Mouse (Mus musculus) T-helper 2 cell (primary cell): Measurements from ENCODE around the gene Dnajc3.
"Not testable (repeated sequence)": the region's sequence is repeated elsewhere in the genome, so short reads cannot be mapped to it uniquely, and the experiment has no call there.

Experiments used
- in situ Hi-C: fragments of 300-600 bp; cut with MboI, MseI; formaldehyde crosslinking; loops from one replicate; pipeline ENCODE4 v1.15.1; 2025; ENCODE audit warnings: high pct_unique_total_duplicates

Dnajc3 gene

GRCm38 (mm10) chr14:118980358-118980757, 42.6 kb downstream of the Dnajc3 start:
- in situ Hi-C loops, result no loop called here

DNA sequence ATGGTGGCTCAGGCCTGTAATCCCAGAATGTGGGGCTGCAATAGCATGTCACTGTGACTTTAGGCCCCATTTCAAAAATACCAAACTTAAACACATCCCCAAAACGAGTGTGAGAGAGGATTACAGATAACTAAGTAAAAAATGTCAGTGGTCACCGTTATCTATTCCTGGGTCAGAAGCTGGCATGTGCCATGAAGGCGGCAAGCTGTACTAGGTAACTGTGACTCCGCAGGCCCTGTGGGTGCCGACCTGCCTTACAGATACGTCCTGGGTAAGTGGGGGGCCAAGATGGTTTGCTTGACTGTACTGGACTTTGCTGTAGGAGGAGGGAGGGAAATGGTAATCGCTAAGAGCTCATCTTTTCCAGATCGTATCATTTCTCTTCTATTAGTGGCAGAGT, 43.1 kb downstream of the Dnajc3 start:
- in situ Hi-C loops, result no loop called here

GRCm38 (mm10) chr14:118981711-118982428, 44.1 kb downstream of the Dnajc3 start:
- in situ Hi-C loops, result not testable (repeated sequence)

DNA sequence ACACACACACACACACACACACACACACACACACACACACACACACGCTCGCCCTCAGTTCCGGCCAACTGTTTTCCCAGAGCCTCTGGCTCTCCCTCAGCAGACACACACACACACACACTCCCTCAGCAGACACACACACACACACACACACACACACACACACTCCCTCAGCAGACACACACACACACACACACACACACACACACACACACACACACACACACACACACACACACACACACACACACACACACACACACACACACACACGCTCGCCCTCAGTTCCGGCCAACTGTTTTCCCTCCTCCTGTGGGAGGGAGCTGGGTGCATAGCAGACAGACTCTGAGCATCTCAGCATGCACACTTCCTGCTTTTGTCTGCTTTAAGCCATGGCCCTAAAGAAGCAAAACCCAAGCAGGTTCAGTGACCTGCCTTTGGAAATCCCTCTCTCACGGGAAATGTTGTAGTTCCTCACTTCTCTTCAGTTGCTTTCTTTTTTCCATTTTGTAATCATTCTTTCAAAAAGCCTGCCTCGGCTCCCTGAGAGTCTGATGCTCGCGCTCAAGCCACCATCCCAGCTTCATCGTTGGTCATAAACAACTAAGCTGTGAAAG, 44.8 kb downstream of the Dnajc3 start:
- in situ Hi-C loops, result not testable (repeated sequence)

DNA sequence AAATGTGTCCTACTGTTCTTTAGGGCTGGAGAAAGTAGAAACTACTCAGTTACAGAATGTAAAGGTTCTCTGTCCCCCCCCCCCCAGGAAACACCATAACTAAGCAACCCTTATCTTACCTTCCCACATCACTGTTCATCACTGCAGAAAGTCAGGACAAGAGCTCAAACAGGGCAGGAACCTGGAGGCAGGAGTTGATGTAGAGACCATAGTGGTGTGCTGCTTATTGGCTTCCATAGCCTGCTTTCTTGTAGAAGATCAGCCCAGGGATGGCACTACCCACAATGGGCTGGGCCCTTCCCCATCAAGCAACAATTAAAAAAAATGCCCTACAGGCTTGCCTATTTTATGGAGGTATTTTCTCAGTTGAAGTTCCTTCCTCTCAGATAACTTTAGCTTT, 45.6 kb downstream of the Dnajc3 start:
- in situ Hi-C loops, result no loop called here

- in situ Hi-C loops, result no loop called here
These were observed 46.4 kb downstream of the Dnajc3 start for GRCm38 (mm10) chr14:118984161-118984560.

DNA sequence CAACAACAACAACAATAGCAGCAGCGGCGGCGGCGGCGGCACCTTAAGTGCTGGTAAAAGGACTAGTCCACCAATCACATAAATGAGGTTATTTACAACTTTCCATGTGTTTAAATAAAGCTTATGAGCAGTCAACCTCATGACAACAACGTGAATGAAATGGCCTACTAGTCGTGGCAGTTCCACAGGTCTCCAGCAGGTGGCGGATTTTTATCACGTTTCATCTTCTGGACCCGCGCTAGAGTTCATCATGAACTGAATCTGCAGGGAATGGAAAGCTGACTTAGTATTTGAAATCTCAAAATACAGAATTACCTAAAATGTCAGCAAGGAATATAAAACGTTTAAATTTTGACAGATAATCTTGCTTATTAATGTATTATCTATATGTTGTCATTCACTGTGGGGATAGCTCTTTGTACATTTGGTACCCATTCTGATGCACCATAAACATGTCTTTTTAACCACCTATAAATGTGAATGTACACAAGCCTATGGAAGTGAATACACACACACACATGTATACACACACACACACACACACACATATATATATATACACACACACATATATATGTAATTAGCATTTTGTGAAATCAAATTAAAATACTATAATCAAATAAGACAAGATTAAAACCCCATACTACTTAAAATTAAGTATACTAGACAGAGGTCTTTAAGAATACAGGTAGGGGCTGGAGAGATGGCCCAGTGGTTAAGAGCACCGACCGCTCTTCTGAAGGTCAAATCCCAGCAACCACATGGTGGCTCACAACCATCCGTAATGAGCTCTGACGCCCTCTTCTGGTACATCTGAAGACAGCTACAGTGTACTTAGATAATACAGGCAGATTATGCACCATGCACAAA, 49.1 kb downstream of the Dnajc3 start:
- in situ Hi-C loops, result no loop called here

DNA sequence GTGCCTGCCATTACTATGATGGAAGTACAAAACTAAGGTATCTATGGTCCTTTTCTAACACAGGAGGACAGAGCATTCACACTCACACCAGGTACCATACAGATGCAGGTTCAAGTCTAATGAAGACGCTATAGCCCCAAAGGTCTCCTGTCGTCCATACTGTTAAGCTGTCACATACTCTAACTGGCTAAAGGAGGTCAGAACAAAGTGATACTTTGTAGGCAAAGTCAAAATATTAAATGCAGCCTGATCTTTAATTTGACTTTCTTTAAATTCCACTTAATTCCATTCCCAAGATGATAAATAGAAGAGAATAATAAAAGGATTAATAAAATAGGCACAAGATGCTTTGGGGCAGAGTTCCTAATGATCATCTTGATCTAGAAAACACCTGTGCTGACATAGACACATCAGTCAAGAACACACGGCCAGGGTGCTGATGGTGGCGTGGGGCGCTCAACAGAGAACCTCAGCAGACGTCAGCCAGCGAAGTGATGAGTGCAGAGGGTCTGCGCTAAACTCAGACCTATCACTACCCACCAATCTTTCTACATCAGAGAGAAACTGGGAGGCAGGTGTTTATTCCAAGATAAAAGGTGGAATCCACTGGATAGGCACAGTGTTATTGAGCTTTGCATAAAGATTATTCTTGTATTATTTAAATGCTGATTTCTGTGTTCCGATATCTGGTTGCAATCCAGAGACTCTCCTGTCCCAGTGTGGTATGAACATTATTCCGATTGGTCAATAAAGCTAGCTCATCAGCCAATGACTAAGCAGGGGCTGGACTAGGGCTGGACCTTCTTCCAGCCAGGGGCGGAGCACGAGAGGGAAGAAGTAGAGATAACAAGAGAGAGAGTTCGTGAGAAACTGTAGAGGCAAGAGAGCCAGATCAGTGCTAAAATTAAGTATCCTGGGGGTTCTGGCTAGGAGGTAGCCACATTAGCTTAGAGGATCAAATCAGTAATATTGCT, 50.0 kb downstream of the Dnajc3 start:
- in situ Hi-C loops, result no loop called here

DNA sequence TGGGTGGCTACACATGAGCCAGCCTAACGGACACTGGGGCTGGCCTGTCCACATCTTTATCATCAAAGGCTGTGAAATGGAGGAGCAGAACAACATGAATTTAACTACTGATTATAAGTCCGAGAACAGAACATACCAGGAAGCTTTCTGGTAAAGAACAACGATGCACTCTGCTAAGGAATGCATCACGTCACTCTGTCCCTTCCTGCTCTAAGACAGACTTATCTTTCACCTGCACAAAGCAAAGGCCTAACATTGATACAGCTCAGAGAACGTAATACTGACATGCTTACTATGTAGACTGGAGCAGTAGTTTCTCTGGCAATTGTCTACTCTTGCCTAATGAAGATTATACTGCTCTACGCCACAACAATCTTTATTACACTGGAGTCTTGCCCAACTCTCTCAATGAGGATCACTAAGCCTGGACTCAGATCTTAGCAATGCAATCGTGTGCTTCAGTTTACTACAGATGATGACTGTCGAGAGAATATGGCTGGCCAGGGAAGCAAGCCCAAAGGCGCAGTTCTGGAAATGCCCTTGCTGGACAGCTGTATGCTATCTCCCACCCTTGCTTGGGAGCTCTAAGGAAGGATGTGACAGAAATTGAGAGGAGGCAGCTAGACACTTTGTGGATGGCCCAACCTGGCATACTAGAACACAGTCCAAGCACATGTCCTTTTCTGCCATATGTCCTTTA, 57.6 kb downstream of the Dnajc3 start:
- in situ Hi-C loops, result no loop called here

DNA sequence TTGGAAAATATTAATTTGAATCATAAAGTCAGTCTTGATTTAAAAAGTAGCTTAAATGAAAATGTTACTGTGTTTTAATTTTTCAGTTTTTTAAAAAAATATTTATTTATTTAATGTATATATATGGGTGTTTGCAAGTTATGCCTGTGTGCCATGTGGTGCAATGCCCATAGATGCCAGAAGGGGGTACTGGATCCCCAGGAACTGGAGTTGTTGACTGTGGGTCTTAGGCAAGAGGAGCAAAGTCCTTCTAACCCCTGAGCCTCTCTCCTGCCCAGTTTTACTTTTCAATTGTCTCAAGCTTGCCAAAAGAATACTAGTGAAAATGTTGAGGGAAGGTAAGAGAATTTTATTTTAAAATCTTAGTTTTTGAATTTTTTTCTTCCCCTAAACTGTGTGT, 65.5 kb downstream of the Dnajc3 start:
- in situ Hi-C loops, result no loop called here

DNA sequence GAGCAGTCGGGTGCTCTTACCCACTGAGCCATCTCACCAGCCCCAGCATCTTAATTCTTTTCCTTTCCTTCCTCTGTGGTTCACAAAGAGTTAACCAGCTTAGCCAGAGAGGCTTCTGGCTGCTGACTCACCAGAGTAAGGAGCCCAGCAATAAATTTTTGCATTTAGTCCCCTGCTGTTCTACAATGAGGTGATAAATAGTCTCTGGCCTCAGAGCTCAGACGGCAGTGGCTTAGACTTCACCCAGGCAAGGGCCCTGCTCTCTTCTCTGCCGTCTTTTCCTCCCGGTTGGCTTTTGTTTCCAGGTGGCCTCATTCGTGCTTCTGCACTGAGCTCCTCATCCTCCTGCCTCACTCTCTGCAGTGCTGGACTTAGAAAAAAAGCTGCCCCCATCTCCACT, 68.1 kb downstream of the Dnajc3 start:
- in situ Hi-C loops, result no loop called here

DNA sequence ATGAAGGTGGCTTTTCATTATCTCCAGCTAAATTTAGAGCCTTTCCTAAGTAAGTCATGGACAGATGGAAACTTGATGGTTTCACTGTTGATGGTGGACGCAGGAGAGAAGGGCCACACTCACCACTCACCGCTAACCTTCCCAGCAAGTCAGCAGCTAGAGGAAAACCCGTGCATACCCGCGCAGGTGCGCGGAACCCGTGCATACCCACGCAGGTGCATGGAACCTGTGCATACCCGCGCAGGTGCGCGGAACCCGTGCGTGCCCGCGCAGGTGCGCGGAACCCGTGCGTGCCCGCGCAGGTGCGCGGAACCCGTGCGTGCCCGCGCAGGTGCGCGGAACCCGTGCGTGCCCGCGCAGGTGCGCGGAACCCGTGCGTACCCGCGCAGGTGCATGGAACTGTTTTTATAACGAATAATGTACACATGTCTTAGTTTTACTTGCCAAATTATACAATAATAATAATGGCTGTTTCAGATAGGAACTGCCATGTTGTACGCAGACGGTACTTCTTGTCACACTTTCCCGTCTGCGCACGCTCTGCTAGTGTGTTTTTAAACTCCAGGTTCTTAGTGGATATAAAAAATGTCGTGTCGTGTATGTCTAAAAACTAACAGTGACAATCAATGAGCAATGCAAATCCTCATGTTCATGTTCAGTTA, 68.8 kb downstream of the Dnajc3 start:
- in situ Hi-C loops, result no loop called here

DNA sequence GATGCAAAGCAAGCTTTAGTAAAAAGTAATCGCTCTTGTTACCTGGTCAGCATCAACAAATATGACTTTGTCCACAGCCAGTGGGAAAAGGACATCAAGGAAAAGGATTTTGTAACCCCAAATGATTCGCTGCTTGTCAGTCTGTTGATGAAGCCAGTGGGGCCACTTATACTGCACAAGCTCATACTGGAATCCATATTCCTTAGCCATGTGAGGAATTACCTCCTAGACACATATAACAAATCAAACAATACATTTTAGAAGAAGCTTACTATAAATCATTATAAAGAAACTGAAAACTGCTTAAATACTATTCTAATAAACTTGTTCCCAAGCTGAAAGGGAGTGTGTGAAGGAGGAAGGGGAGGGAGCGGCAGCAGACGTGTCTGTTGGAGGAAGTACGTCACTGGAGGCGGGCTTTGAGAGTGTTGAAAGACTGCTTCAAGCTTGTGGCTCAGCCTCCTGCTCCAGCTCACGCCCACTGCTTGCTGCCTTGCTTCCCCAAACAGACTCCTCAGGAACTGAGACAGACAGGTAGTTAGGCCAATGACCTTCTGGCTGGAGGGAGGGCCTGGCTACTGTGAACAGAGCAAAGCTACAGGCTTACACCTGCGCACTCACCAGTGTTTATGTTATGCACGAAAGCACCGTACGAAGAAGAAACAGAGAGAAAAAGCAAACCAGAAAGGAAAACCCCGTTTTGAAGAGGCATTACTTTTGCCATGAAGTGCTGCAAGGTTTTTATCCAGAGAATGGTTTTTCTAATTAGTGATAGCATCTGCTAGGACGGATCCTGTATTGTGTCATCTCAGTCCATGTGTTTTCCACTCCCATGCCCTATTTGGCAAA, 69.6 kb downstream of the Dnajc3 start:
- in situ Hi-C loops, result no loop called here

- in situ Hi-C loops, result no loop called here
These were observed 70.3 kb downstream of the Dnajc3 start for GRCm38 (mm10) chr14:119008031-119008590.

- in situ Hi-C loops, result no loop called here
These were observed 71.8 kb downstream of the Dnajc3 start for GRCm38 (mm10) chr14:119009531-119009930.

DNA sequence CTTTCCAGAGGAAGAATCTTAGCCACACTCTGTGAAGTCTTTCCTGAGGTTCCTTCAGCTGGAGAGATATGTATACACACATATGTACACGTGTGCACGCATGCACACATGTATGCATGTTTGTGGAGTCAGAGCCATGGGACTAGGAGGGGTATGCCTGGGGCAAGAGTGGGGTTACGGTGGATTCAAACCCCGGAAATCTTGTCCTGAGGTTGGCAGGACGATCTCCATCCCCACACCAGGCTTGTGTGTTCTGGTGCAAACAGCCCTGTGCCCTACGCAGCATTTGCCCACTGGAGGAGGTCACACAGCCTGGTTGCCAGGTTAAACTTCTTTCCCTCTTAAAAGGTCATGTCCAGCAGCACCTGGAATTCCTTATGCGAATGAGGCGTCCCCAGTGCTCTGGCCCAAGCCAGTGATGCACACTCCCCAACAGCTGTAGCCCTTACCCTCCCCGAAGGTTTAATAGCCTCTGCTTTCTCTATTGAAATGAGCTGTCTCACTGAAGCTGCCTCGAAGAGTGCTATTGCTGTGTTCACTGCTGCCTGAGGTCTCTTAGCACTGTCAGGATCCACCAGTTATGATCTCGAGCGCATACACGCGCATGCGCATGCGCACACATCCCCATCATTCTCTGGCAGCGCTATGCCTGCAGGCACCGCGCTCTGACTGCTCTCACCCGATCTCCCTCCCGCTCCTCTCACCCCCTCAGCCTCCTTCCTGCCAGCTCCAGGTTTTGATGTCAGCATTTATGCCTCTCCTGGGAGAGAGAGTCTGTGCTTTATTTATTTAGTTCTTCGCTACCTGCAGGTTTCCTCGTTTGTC, 75.0 kb downstream of the Dnajc3 start:
- in situ Hi-C loops, result no loop called here

DNA sequence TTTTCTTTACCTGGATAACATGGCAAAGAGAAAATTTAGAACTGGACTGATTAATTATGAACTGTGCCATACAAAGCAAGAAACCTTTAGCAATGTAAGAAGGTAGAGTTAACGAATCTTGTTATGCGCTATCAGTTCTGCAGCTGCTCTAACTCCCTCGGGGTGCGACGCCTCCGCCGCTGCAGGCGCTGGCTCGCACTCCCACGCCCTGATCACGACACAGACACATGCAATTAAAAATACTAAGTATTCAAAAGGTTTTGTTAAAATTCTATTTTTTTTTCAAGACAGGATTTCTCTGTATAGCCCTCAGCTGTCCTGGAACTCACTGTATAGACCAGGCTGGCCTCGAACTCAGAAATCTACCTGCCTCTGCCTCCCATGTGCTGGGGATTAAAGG, 75.8 kb downstream of the Dnajc3 start:
- in situ Hi-C loops, result no loop called here

- in situ Hi-C loops, result loop anchor here (5.0 kb wide), 1 partner anchor 209 kb away; no protein-coding TSS in a partner anchor
These were observed 88.1 kb downstream of the Dnajc3 start for GRCm38 (mm10) chr14:119025889-119026288.
